Mouse (Mus musculus): ENCODE data around the gene Abhd2. TPM values are rescaled to one million over a fixed set of nuclear protein-coding genes. Genes with fewer than 3 reads are reported as not detected.

The Abhd2 gene
- polyA plus RNA-seq, 1 experiment = 13.6 TPM

GRCm38 (mm10) chr7:79288422-79288821 lies 15.4 kb downstream of the Abhd2 start:
- no peak for TF ChIP-seq POLR2A (IDR thresholded peaks at IDR 0.05; ENCODE audit: borderline replicate concordance, control insufficient read depth, low read depth, low read length)
- Histone ChIP-seq H3K27ac (ENCODE audit: control insufficient read depth, insufficient read depth, low read depth, low read length, poor library complexity) (no peak overlapping the region), H3K4me3 (replicated peaks; ENCODE audit: control insufficient read depth, low read depth, low read length) (no peak overlapping the region), H3K4me1 (ENCODE audit: control insufficient read depth, insufficient read depth, low read length) (peaks cover 4% of the 10 kb centered on the region; the same call in 1 of the 2 replicates)
- WGBS = 87% methylated on average over 5 of the region's 5 CpGs

GRCm38 (mm10) chr7:79293605-79294232 lies 20.7 kb downstream of the Abhd2 start:
- TF ChIP-seq POLR2A (IDR thresholded peaks at IDR 0.05; ENCODE audit: borderline replicate concordance, control insufficient read depth, low read depth, low read length) (no peak), CTCF (IDR thresholded peaks at IDR 0.05; ENCODE audit: control insufficient read depth, insufficient read depth, low read length) (no peak)
- 82% methylated on average over 14 of the region's 14 CpGs for WGBS
- no peaks in the 10 kb centered on the region; the same call in 1 of the 2 replicates for H3K4me1 ChIP-seq (ENCODE audit: control insufficient read depth, insufficient read depth, low read length)
- no peak overlapping the region for H3K27ac ChIP-seq (ENCODE audit: control insufficient read depth, insufficient read depth, low read depth, low read length, poor library complexity)
- H3K4me3 ChIP-seq (replicated peaks; ENCODE audit: control insufficient read depth, low read depth, low read length) = no peak overlapping the region

- Histone ChIP-seq H3K27ac (ENCODE audit: control insufficient read depth, insufficient read depth, low read depth, low read length, poor library complexity) (no peak overlapping the region), H3K4me1 (ENCODE audit: control insufficient read depth, insufficient read depth, low read length) (no peaks in the 10 kb centered on the region; the same call in 1 of the 2 replicates), H3K4me3 (replicated peaks; ENCODE audit: control insufficient read depth, low read depth, low read length) (no peak overlapping the region)
- TF ChIP-seq POLR2A (IDR thresholded peaks at IDR 0.05; ENCODE audit: borderline replicate concordance, control insufficient read depth, low read depth, low read length) (no peak), CTCF (IDR thresholded peaks at IDR 0.05; ENCODE audit: control insufficient read depth, insufficient read depth, low read length) (no peak)
- 66% methylated on average over 13 of the region's 13 CpGs for WGBS
These were observed 21.5 kb downstream of the Abhd2 start for GRCm38 (mm10) chr7:79294449-79294980.

- H3K4me1 ChIP-seq (ENCODE audit: control insufficient read depth, insufficient read depth, low read length) = no peaks in the 10 kb centered on the region; the same call in 1 of the 2 replicates
- WGBS = 86% methylated on average over 13 of the region's 13 CpGs
- TF ChIP-seq POLR2A (IDR thresholded peaks at IDR 0.05; ENCODE audit: borderline replicate concordance, control insufficient read depth, low read depth, low read length) (no peak), CTCF (IDR thresholded peaks at IDR 0.05; ENCODE audit: control insufficient read depth, insufficient read depth, low read length) (no peak)
These were observed 22.3 kb downstream of the Abhd2 start for GRCm38 (mm10) chr7:79295196-79295826.

GRCm38 (mm10) chr7:79298681-79299080 lies 25.7 kb downstream of the Abhd2 start:
- H3K4me1 ChIP-seq (ENCODE audit: control insufficient read depth, insufficient read depth, low read length) = no peaks in the 10 kb centered on the region; the same call in 1 of the 2 replicates
- TF ChIP-seq POLR2A (IDR thresholded peaks at IDR 0.05; ENCODE audit: borderline replicate concordance, control insufficient read depth, low read depth, low read length) = no peak
- no peak for TF ChIP-seq CTCF (IDR thresholded peaks at IDR 0.05; ENCODE audit: control insufficient read depth, insufficient read depth, low read length)
- H3K4me3 ChIP-seq (replicated peaks; ENCODE audit: control insufficient read depth, low read depth, low read length) = no peak overlapping the region
- 68% methylated on average over 1 of the region's 1 CpGs for WGBS
- H3K27ac ChIP-seq (ENCODE audit: control insufficient read depth, insufficient read depth, low read depth, low read length, poor library complexity) = no peak overlapping the region

More at GRCm38 (mm10) chr7:79295196-79295826, 22.3 kb downstream of the Abhd2 start:
- H3K27ac ChIP-seq (ENCODE audit: control insufficient read depth, insufficient read depth, low read depth, low read length, poor library complexity) = no peak overlapping the region
- no peak overlapping the region for H3K4me3 ChIP-seq (replicated peaks; ENCODE audit: control insufficient read depth, low read depth, low read length)

- no peaks in the 10 kb centered on the region for H3K4me1 ChIP-seq (ENCODE audit: control insufficient read depth, insufficient read depth, low read length)
These were observed 26.5 kb downstream of the Abhd2 start for GRCm38 (mm10) chr7:79299548-79299947.

GRCm38 (mm10) chr7:79300432-79301151 lies 27.6 kb downstream of the Abhd2 start:
- no peak overlapping the region for H3K4me3 ChIP-seq (replicated peaks; ENCODE audit: control insufficient read depth, low read depth, low read length)
- no peaks in the 10 kb centered on the region for H3K4me1 ChIP-seq (ENCODE audit: control insufficient read depth, insufficient read depth, low read length)
- TF ChIP-seq POLR2A (IDR thresholded peaks at IDR 0.05; ENCODE audit: borderline replicate concordance, control insufficient read depth, low read depth, low read length) = no peak
- no peak for TF ChIP-seq CTCF (IDR thresholded peaks at IDR 0.05; ENCODE audit: control insufficient read depth, insufficient read depth, low read length)
- H3K27ac ChIP-seq (ENCODE audit: control insufficient read depth, insufficient read depth, low read depth, low read length, poor library complexity) = no peak overlapping the region
- 47% methylated on average over 13 of the region's 13 CpGs for WGBS

More at GRCm38 (mm10) chr7:79299548-79299947, 26.5 kb downstream of the Abhd2 start:
- Histone ChIP-seq H3K4me3 (replicated peaks; ENCODE audit: control insufficient read depth, low read depth, low read length) (no peak overlapping the region), H3K27ac (ENCODE audit: control insufficient read depth, insufficient read depth, low read depth, low read length, poor library complexity) (no peak overlapping the region)
- no peak for TF ChIP-seq CTCF (IDR thresholded peaks at IDR 0.05; ENCODE audit: control insufficient read depth, insufficient read depth, low read length)
- TF ChIP-seq POLR2A (IDR thresholded peaks at IDR 0.05; ENCODE audit: borderline replicate concordance, control insufficient read depth, low read depth, low read length) = no peak
- WGBS = 80% methylated on average over 7 of the region's 7 CpGs

GRCm38 (mm10) chr7:79302145-79302544 lies 29.1 kb downstream of the Abhd2 start:
- 87% methylated on average over 6 of the region's 6 CpGs for WGBS
- Histone ChIP-seq H3K4me3 (replicated peaks; ENCODE audit: control insufficient read depth, low read depth, low read length) (no peak overlapping the region), H3K27ac (ENCODE audit: control insufficient read depth, insufficient read depth, low read depth, low read length, poor library complexity) (no peak overlapping the region)

More at GRCm38 (mm10) chr7:79302145-79302544, 29.1 kb downstream of the Abhd2 start:
- no peak for TF ChIP-seq POLR2A (IDR thresholded peaks at IDR 0.05; ENCODE audit: borderline replicate concordance, control insufficient read depth, low read depth, low read length)
- no peak for TF ChIP-seq CTCF (IDR thresholded peaks at IDR 0.05; ENCODE audit: control insufficient read depth, insufficient read depth, low read length)
- H3K4me1 ChIP-seq (ENCODE audit: control insufficient read depth, insufficient read depth, low read length) = no peaks in the 10 kb centered on the region

Data from bone marrow, adult 2 months (tissue).